Mouse (Mus musculus): ENCODE measurements around the gene Chd3. TPM values are rescaled to one million over a fixed set of nuclear protein-coding genes. Genes with fewer than 3 reads are reported as not detected.

Gene Chd3
- total and polyA plus RNA-seq, 3 experiments, result 31.9 to 92.0 (median 66.4) TPM

GRCm38 (mm10) chr11:69316361-69316760, 52.8 kb downstream of the Chd3 start:
- dilution Hi-C loops (cut with MboI; ENCODE audit: extremely low pct_ligation_motif_present, extremely low pct_unique_long_range_greater_than_20kb, low sequenced_read_pairs) (no loop called here), in situ Hi-C loops (cut with MboI; ENCODE audit: low pct_ligation_motif_present, low pct_unique_long_range_greater_than_20kb, low sequenced_read_pairs) (no loop called here)
- H3K79me2 ChIP-seq (replicated peaks; ENCODE audit: control insufficient read depth, extremely low read depth, insufficient read depth, poor library complexity, severe bottlenecking), result no peaks in the 10 kb centered on the region
- H3K9me3 ChIP-seq (replicated peaks; ENCODE audit: low read length), result no peaks in the 10 kb centered on the region
- H3K4me2 ChIP-seq (ENCODE audit: insufficient read depth, low read depth, poor library complexity, severe bottlenecking), result no peak overlapping the region
- H3K4me1 ChIP-seq (ENCODE audit: control insufficient read depth in 1 of 2, insufficient read depth in 2 of 2), result no peaks in the 10 kb centered on the region; a peak in 1 of 4 replicates
- no peak for DNase-seq (ENCODE audit: extremely low read depth)
- H3K9ac ChIP-seq (ENCODE audit: insufficient read depth, low read depth), result no peak overlapping the region
- H3K27me3 ChIP-seq (replicated peaks), result no peaks in the 10 kb centered on the region
- no peak for TF ChIP-seq MAFK (IDR thresholded peaks at IDR 0.05; ENCODE audit: insufficient replicate concordance, low read length)
- H3K4me3 ChIP-seq (replicated peaks in 1 of 3; ENCODE audit: low read depth in 2 of 3, low read length in 2 of 3, poor library complexity in 1 of 3), result no peak overlapping the region
- no peak overlapping the region for H3K27ac ChIP-seq (ENCODE audit: insufficient read depth, low read depth)
- peaks cover 40 to 86% of the 10 kb centered on the region in 2 experiments for H3K36me3 ChIP-seq (replicated peaks in 1 of 2; ENCODE audit: control insufficient read depth in 1 of 2, insufficient read depth in 1 of 2, low read length in 1 of 2)

GRCm38 (mm10) chr11:69311266-69311665, 57.9 kb downstream of the Chd3 start:
- H3K9me3 ChIP-seq (replicated peaks; ENCODE audit: low read length), result no peaks in the 10 kb centered on the region
- peaks cover 64 to 94% of the 10 kb centered on the region in 2 experiments for H3K36me3 ChIP-seq (replicated peaks in 1 of 2; ENCODE audit: control insufficient read depth in 1 of 2, insufficient read depth in 1 of 2, low read length in 1 of 2)
- no peaks in the 10 kb centered on the region; a peak in 1 of 4 replicates for H3K4me1 ChIP-seq (ENCODE audit: control insufficient read depth in 1 of 2, insufficient read depth in 2 of 2)
- H3K27ac ChIP-seq (ENCODE audit: insufficient read depth, low read depth), result no peak overlapping the region
- no peak for TF ChIP-seq JUND (conservative IDR thresholded peaks at IDR 0.05; ENCODE audit: low read depth, low read length)
- TF ChIP-seq POLR2A (IDR thresholded peaks at IDR 0.05; ENCODE audit: low read depth, low read length), result no peak
- TF ChIP-seq NRF1 (IDR thresholded peaks at IDR 0.05; ENCODE audit: low read depth, low read length), result no peak
- TF ChIP-seq ZMIZ1 (IDR thresholded peaks at IDR 0.05; ENCODE audit: low read depth, low read length), result no peak
- no peak for TF ChIP-seq UBTF (IDR thresholded peaks at IDR 0.05; ENCODE audit: low read depth, low read length)
- H3K4me2 ChIP-seq (ENCODE audit: insufficient read depth, low read depth, poor library complexity, severe bottlenecking), result no peak overlapping the region
- dilution Hi-C loops (cut with MboI; ENCODE audit: extremely low pct_ligation_motif_present, extremely low pct_unique_long_range_greater_than_20kb, low sequenced_read_pairs), result no loop called here
- no peaks in the 10 kb centered on the region for H3K27me3 ChIP-seq (replicated peaks)
- no peaks in the 10 kb centered on the region for H3K79me2 ChIP-seq (replicated peaks; ENCODE audit: control insufficient read depth, extremely low read depth, insufficient read depth, poor library complexity, severe bottlenecking)
- no peak for DNase-seq (ENCODE audit: extremely low read depth)
- no peak overlapping the region for H3K9ac ChIP-seq (ENCODE audit: insufficient read depth, low read depth)
- in situ Hi-C loops (cut with MboI; ENCODE audit: low pct_ligation_motif_present, low pct_unique_long_range_greater_than_20kb, low sequenced_read_pairs), result no loop called here
- no peak overlapping the region for H3K4me3 ChIP-seq (replicated peaks in 1 of 3; ENCODE audit: low read depth in 2 of 3, low read length in 2 of 3, poor library complexity in 1 of 3)

- in situ Hi-C loops (cut with MboI; ENCODE audit: low pct_ligation_motif_present, low pct_unique_long_range_greater_than_20kb, low sequenced_read_pairs), result no loop called here
- H3K9ac ChIP-seq (ENCODE audit: insufficient read depth, low read depth), result no peak overlapping the region
- DNase-seq (ENCODE audit: extremely low read depth), result no peak
- no peak overlapping the region for H3K4me2 ChIP-seq (ENCODE audit: insufficient read depth, low read depth, poor library complexity, severe bottlenecking)
- dilution Hi-C loops (cut with MboI; ENCODE audit: extremely low pct_ligation_motif_present, extremely low pct_unique_long_range_greater_than_20kb, low sequenced_read_pairs), result no loop called here
- TF ChIP-seq TBP (conservative IDR thresholded peaks at IDR 0.05; ENCODE audit: low read depth, low read length), result no peak
- no peak for TF ChIP-seq USF1 (IDR thresholded peaks at IDR 0.05; ENCODE audit: low read depth, low read length)
- no peak for TF ChIP-seq MAFK (IDR thresholded peaks at IDR 0.05; ENCODE audit: insufficient replicate concordance, low read length)
- TF ChIP-seq NRF1 (IDR thresholded peaks at IDR 0.05; ENCODE audit: low read depth, low read length), result no peak
- no peak for TF ChIP-seq EP300 (IDR thresholded peaks at IDR 0.05; ENCODE audit: low read length)
- no peak for TF ChIP-seq KAT2A (IDR thresholded peaks at IDR 0.05; ENCODE audit: insufficient replicate concordance, low read length)
- no peak for TF ChIP-seq BHLHE40 (IDR thresholded peaks at IDR 0.05; ENCODE audit: low read depth, low read length)
- no peak for TF ChIP-seq JUND (conservative IDR thresholded peaks at IDR 0.05; ENCODE audit: low read depth, low read length)
- TF ChIP-seq MEF2A (IDR thresholded peaks at IDR 0.05; ENCODE audit: borderline replicate concordance, low read depth, low read length), result no peak
- TF ChIP-seq MAZ (IDR thresholded peaks at IDR 0.05; ENCODE audit: low read depth, low read length), result no peak
- H3K4me3 ChIP-seq (replicated peaks in 1 of 3; ENCODE audit: low read depth in 2 of 3, low read length in 2 of 3, poor library complexity in 1 of 3), result no peak overlapping the region
- H3K27me3 ChIP-seq (replicated peaks), result no peaks in the 10 kb centered on the region
- H3K27ac ChIP-seq (ENCODE audit: insufficient read depth, low read depth), result no peak overlapping the region
- no peaks in the 10 kb centered on the region for H3K79me2 ChIP-seq (replicated peaks; ENCODE audit: control insufficient read depth, extremely low read depth, insufficient read depth, poor library complexity, severe bottlenecking)
- peaks cover 63 to 91% of the 10 kb centered on the region in 2 experiments for H3K36me3 ChIP-seq (replicated peaks in 1 of 2; ENCODE audit: control insufficient read depth in 1 of 2, insufficient read depth in 1 of 2, low read length in 1 of 2)
- no peaks in the 10 kb centered on the region for H3K9me3 ChIP-seq (replicated peaks; ENCODE audit: low read length)
- H3K4me1 ChIP-seq (ENCODE audit: control insufficient read depth in 1 of 2, insufficient read depth in 2 of 2), result peaks cover 2 to 12% of the 10 kb centered on the region in 2 experiments; a peak in 3 of 4 replicates
These were observed 63.2 kb downstream of the Chd3 start for GRCm38 (mm10) chr11:69306039-69306438.

Data from CH12.LX (cell line).